Mouse (Mus musculus) liver (tissue): ENCODE measurements around the gene Gpr171.
"Not testable (repeated sequence)": the region's sequence is repeated elsewhere in the genome, so short reads cannot be mapped to it uniquely, and the experiment has no call there.

ENCODE experiments used
- DNase-seq: peaks from one replicate; pipeline ENCODE4 v3.0.0-alpha.2; 2020; ENCODE audit warnings: mixed read lengths

Gene Gpr171

GRCm38 (mm10) chr3:59101218-59101986 is at the start of gene Gpr171:
Gpr171 (minus strand) TSS chr3:59101821.
- no peak for DNase-seq

GRCm38 (mm10) chr3:59150624-59151023 is 49.0 kb upstream of the Gpr171 start:
- DNase-seq = no peak

- DNase-seq = no peak
These were observed 48.0 kb upstream of the Gpr171 start for GRCm38 (mm10) chr3:59149646-59150045.

DNA sequence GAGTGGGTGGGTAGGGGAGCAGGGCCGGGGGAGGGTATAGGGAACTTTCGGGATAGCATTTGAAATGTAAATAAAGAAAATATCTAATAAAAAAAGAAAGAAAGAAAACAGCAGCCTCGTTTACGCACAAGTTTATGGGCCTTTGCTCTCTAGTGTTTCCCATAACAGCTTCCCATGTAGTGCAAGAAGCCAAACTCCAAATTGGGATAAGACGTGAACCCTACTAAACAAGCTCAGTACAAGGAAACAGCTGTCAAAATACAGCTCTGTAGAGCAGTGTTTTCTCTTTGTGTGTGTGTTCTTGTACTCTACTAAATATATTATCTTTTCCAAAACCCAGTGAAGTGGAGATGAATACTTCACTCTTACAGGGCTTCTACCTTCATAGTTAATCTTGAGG is 43.6 kb upstream of the Gpr171 start:
- DNase-seq = no peak

- DNase-seq = no peak
These were observed 40.1 kb upstream of the Gpr171 start for GRCm38 (mm10) chr3:59141507-59142305.

GRCm38 (mm10) chr3:59140941-59141340 is 39.3 kb upstream of the Gpr171 start:
- DNase-seq = not testable (repeated sequence)

GRCm38 (mm10) chr3:59140115-59140514 is 38.5 kb upstream of the Gpr171 start:
- no peak for DNase-seq

- DNase-seq = no peak
These were observed 38.0 kb upstream of the Gpr171 start for GRCm38 (mm10) chr3:59139651-59140051.

DNA sequence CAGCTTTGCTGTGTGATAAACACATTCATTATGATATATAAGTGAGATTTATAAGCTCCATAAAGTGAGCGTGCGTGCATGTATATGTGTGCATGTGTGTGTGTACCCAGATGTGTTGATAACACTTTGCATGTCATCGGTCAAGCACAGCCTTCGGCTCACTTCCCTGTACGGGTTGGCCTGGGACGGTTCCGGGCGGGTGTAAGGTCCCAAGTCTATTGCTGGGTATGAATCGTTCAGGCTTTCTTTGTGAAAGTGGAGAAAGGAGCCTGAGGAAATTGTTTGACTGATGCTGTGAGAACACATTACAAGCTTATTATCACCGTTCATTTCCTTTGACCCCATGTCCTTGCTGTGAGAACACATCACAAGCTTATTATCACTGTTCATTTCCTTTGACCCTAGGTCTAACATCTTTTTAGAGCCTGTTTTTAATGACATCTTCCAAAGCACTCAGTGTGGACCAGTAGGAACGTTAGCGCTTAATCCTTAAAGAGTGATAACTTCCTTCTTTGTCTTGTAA is 37.4 kb upstream of the Gpr171 start:
- no peak for DNase-seq

DNA sequence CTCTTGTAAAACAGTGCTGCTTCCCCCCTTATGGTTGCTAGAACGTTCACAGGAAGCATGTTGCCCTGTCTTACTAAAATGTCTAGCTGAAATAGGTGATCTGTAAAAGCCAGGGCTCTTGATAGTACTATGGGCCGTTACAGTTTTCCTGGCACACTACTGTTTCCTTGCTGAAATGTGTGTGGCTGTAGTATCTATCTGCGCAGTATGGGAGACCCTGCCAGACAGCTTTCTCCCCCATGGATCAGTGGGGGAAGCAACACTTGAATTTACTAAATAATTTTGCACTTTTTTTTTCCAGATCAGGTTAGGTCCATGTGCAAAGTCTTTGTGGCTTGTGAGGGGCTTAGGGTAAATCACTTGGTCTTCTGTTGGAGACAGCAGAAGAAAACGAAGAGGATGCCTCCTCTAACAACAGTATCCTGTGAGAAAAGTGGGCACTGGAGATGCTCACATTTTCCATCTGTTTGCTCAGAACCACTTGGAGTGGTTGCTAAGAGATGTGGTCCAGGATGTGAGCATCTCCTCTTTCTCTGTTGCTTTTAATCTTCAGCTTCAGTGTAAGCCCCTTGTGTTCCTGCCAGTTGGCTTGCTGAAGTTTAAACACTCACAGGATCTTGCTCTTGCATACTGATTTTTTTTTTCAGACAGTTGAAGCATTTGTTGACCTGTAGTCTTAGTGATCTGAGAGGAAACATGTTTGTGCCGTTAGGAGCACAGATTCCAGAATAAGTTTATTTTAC is 34.5 kb upstream of the Gpr171 start:
- DNase-seq = no peak

- DNase-seq = peak; percentile 62
These were observed 31.6 kb upstream of the Gpr171 start for GRCm38 (mm10) chr3:59133189-59133588.

DNA sequence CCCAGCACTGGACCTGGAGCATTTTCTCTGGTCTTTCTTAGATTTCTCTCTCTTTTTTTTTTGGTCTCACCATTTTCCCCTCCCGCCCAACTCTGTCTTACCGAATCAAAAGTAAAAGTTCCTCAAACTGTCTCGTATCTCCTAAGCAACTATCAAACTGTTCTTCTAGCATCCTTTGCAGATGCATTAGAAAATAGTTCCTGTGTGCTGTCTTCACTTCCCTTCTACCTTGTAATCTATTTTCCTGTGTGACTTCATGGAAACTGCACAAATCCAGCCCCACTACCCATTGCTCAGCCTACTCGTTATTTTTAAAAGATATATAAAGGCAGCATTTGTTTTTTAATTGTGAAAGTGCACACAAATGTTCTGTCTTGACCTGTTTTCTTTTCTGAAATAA is 30.3 kb upstream of the Gpr171 start:
- DNase-seq = no peak

- DNase-seq = no peak
These were observed 29.5 kb upstream of the Gpr171 start for GRCm38 (mm10) chr3:59131081-59131480.

- peak; percentile 29 for DNase-seq
These were observed 28.8 kb upstream of the Gpr171 start for GRCm38 (mm10) chr3:59130431-59130830.

- DNase-seq = no peak
These were observed 27.9 kb upstream of the Gpr171 start for GRCm38 (mm10) chr3:59129547-59129946.

- DNase-seq = no peak
These were observed 27.1 kb upstream of the Gpr171 start for GRCm38 (mm10) chr3:59128681-59129080.

DNA sequence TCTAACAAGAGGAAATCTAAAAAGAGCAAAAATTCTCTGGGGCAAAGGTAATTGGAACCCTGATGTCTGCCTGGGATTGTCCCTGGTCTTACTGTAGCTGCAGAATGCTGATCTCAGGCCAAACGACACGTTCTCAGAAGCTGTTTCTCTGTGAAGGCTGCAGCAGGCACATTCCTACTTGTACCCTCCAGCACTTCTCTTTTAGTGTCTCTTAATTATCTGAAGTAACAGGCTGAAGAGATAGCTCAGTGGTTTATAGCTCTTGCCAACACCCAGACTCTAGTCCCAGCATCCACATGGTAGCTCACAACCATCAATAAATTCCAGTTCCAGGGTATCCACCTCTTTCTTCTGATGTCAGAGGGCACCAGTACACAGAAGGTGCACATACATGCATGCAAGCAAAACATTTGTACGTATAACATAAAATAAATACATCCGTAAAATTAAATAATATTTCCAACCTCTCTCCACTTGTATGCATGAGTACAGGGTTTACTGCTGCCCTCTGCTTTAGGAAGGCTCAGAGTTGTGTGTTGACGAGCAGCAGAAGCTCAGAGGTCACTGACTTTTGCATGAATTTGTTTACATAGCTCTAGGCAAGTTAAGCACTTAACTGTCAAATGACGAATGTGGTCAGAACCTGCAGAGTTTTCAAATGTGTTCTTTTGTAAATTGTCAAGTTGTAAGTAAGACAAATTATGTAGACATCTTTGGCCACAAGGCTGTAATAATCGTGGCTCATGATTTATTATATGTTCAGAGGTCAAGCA is 24.3 kb upstream of the Gpr171 start:
- DNase-seq = no peak

- no peak for DNase-seq
These were observed 23.4 kb upstream of the Gpr171 start for GRCm38 (mm10) chr3:59125022-59125421.

DNA sequence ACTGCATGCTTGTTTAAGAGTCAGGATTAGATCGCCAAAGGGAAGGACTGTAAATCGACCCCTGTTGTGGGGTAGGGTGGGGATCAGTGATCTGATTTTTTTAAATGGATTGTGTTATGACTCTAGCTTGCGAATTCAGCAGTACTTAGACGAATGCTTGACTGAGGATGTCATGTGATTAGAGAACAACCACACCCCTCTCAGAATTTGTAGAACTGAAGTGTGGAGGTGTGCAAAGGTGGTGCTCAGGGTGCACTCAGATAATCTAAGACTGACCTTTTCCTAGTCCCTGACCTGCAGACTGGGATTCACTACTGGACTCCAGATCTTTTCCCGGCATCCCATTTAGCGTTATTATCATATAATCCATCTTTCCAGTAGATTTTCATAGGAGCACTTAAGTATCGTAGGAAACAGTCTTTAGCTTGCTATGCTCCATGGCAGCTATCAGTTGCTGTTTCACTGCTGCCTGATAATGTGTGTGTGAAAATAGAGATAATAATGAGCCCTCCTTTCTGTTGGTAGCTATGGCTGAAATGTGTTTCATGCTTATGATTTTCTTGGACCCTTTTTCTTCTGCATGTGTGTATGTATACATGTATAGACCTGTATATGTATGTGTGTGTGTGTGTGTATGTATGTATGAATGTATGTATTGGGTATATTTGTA is 20.3 kb upstream of the Gpr171 start:
- DNase-seq = no peak

- DNase-seq = no peak
These were observed 19.6 kb upstream of the Gpr171 start for GRCm38 (mm10) chr3:59121067-59121730.

DNA sequence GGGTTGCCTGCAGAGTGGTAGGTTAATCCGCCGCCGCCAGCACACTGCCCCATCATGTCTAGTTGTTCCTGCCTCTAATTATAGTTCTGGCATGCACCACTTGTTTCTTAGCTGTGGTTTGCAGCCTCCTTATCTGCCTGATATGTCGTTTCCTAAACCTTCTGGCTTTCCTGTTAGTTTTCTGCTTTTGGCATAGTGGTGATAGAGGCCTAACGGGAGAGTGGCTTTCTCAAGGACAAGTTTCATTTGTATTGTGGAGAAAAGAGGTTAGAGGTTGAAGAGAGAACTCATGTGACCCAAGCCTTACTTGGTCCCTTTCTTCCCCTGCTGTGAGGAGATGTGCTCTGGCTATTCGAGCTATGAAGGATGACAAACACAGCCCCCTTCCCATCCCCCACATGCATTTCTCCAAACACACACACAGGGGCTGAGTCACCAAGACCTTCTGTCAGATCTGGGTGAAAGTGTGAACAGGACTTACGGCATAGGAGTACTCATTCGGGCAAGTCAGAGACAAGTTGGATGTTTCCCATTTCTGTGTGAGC is 12.4 kb upstream of the Gpr171 start:
- DNase-seq = peak; percentile 42
